Mouse (Mus musculus) layer of hippocampus, adult 18-20 months (tissue): ENCODE measurements around the gene Tmem51. TPM values are rescaled to one million over a fixed set of nuclear protein-coding genes. Genes with fewer than 3 reads are reported as not detected.
"Not testable (repeated sequence)": the region's sequence is repeated elsewhere in the genome, so short reads cannot be mapped to it uniquely, and the experiment has no call there.

Source experiments
- DNase-seq, 2 experiments: peaks; one replicate each; pipeline ENCODE4 v3.0.0; 2022; ENCODE audit warnings: low spot score in 2 of 2
- total RNA-seq, 2 experiments: library from RNA; stranded (reverse); gene quantifications; 2 replicates each; pipeline ENCODE4 v1.2.3; 2021

Tmem51 gene
- total RNA-seq, 2 experiments from 2014 or later, result 3.5 to 4.5 TPM

GRCm38 (mm10) chr4:142026965-142027364 is 57.1 kb downstream of the Tmem51 start:
- DNase-seq, result no peak

GRCm38 (mm10) chr4:142024536-142024935 is 59.6 kb downstream of the Tmem51 start:
- DNase-seq, result no peak

- no peak for DNase-seq
These were observed 60.9 kb downstream of the Tmem51 start for GRCm38 (mm10) chr4:142023166-142023565.

- DNase-seq, result no peak
These were observed 66.4 kb downstream of the Tmem51 start for GRCm38 (mm10) chr4:142017686-142018085.

GRCm38 (mm10) chr4:142014659-142015608 is 69.2 kb downstream of the Tmem51 start, which contains the start of gene Fhad1:
Gene Fhad1 (minus strand): TSS chr4:142015082.
- peak in 1 of 2 experiments; percentile 38 for DNase-seq

- DNase-seq, result no peak
These were observed 72.9 kb downstream of the Tmem51 start for GRCm38 (mm10) chr4:142011236-142011635.

GRCm38 (mm10) chr4:142010441-142010840 is 73.7 kb downstream of the Tmem51 start:
- no peak for DNase-seq

GRCm38 (mm10) chr4:142008206-142008605 is 75.9 kb downstream of the Tmem51 start:
- no peak for DNase-seq

GRCm38 (mm10) chr4:142000581-142000980 is 83.5 kb downstream of the Tmem51 start:
- no peak for DNase-seq

GRCm38 (mm10) chr4:141999494-142000074 is 84.5 kb downstream of the Tmem51 start:
- no peak for DNase-seq

- DNase-seq, result no peak
These were observed 85.8 kb downstream of the Tmem51 start for GRCm38 (mm10) chr4:141998282-141998821.

GRCm38 (mm10) chr4:141996880-141997279 is 87.2 kb downstream of the Tmem51 start:
- no peak for DNase-seq

- DNase-seq, result no peak
These were observed 88.0 kb downstream of the Tmem51 start for GRCm38 (mm10) chr4:141996086-141996485.

GRCm38 (mm10) chr4:141994062-141994471 is 90.0 kb downstream of the Tmem51 start:
- DNase-seq, result not testable (repeated sequence)

GRCm38 (mm10) chr4:141993347-141994061 is 90.6 kb downstream of the Tmem51 start:
- no peak for DNase-seq

GRCm38 (mm10) chr4:141992530-141993204 is 91.4 kb downstream of the Tmem51 start:
- DNase-seq, result no peak

- DNase-seq, result no peak
These were observed 95.9 kb downstream of the Tmem51 start for GRCm38 (mm10) chr4:141988178-141988577.

- DNase-seq, result peak; percentile 44 to 77
These were observed 100.4 kb downstream of the Tmem51 start for GRCm38 (mm10) chr4:141983689-141984088.

- DNase-seq, result no peak
These were observed 102.6 kb downstream of the Tmem51 start for GRCm38 (mm10) chr4:141981475-141981874.
